Comparison of ENCODE assay signal across 8 mouse cellular contexts in the genomic region with DNA sequence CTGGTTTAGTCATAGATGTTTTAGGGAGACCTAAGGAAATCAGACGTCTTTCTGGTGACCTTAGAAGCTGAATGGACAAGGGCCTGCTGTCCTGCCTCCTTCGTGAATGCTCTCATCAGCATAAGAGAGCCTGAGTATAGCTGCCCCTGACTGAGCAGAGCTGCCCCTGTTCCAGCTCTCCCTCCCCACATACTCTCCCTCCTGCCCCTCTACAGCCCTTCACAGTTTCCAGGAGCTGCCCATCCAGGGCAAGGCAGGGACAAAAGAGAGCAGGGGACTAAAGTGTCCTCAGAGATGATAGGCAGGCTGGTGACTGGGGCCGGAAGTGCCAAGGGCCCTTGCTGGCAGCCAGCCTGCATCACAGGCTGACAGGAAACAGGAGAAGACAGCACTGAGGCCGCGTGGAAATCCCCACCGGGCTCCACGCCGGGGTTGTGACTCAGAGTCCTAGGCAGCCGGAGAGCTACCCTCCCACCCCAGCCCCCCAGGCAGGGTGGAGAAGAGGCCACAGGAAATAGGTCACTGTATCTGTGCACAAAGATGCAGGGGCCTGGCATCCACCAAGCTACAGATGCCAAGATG. TPM values are rescaled to one million over a fixed set of nuclear protein-coding genes. Genes with fewer than 3 reads are reported as not detected.
DNase-seq lines count a peak whose midpoint lies in the region; ATAC-seq lines count a peak whose summit lies in the region.

No protein-coding gene starts in this region.

- H3K9me3 ChIP-seq in hindbrain, embryonic 13.5 days, result no peaks in the 10 kb centered on the region
- H3K9me3 ChIP-seq in hindbrain, embryonic 14.5 days (ENCODE audit: control insufficient read depth, low read length), result no peaks in the 10 kb centered on the region
- H3K9me3 ChIP-seq in forebrain, embryonic 14.5 days (replicated peaks; ENCODE audit: control insufficient read depth, low read length), result no peaks in the 10 kb centered on the region

- H3K9ac ChIP-seq in hindbrain, embryonic 13.5 days, result no peak overlapping the region
- H3K9ac ChIP-seq in hindbrain, embryonic 14.5 days, result no peak overlapping the region
- peak overlapping the region; percentile 35 for H3K9ac ChIP-seq in forebrain, embryonic 14.5 days (ENCODE audit: low read length)

- no peak overlapping the region for H3K4me3 ChIP-seq in hindbrain, embryonic 13.5 days
- no peak overlapping the region for H3K4me3 ChIP-seq in hindbrain, embryonic 14.5 days (replicated peaks; ENCODE audit: low read length)
- no peak overlapping the region for H3K4me3 ChIP-seq in forebrain, embryonic 14.5 days (ENCODE audit: low read depth, low read length)

- no peaks in the 10 kb centered on the region for H3K36me3 ChIP-seq in hindbrain, embryonic 13.5 days
- H3K36me3 ChIP-seq in hindbrain, embryonic 14.5 days (replicated peaks; ENCODE audit: control insufficient read depth, insufficient read depth), result no peaks in the 10 kb centered on the region
- H3K36me3 ChIP-seq in forebrain, embryonic 14.5 days (ENCODE audit: control insufficient read depth, insufficient read depth, low read length), result no peaks in the 10 kb centered on the region

- no peak for DNase-seq in hindbrain, embryonic 14.5 days (ENCODE audit: low spot score)
- peak; percentile 82 for DNase-seq in adrenal gland, postnatal 25 days
- no peak for DNase-seq in forebrain, embryonic 14.5 days (ENCODE audit: low spot score)
- peak; percentile 64 to 73 for DNase-seq in heart, postnatal 36 days
- peak; percentile 24 for DNase-seq in liver
- peak; percentile 54 to 86 for DNase-seq in monocyte, adult 2 months (ENCODE audit: low read depth in 1 of 2, low spot score in 2 of 2)
- DNase-seq in thymus, postnatal 0 days (ENCODE audit: low spot score), result peak; percentile 79

- H3K4me2 ChIP-seq in hindbrain, embryonic 13.5 days, result no peak overlapping the region
- H3K4me2 ChIP-seq in hindbrain, embryonic 14.5 days (replicated peaks), result no peak overlapping the region
- no peak overlapping the region for H3K4me2 ChIP-seq in forebrain, embryonic 14.5 days (ENCODE audit: low read length)

- intact Hi-C loops in heart, postnatal 36 days (cut with DNase I), result loop anchor here (2.0 to 5.0 kb wide), 3 partner anchors 37 to 54 kb away; a partner anchor contains a TSS

- 32% methylated on average over 9 of the region's 9 CpGs for WGBS in hindbrain, embryonic 13.5 days
- whole genome bisulfite sequencing in hindbrain, embryonic 14.5 days, result 18% methylated on average over 9 of the region's 9 CpGs
- WGBS in forebrain, embryonic 14.5 days, result 39% methylated on average over 9 of the region's 9 CpGs

- H3K27me3 ChIP-seq in hindbrain, embryonic 13.5 days, result no peaks in the 10 kb centered on the region
- H3K27me3 ChIP-seq in hindbrain, embryonic 14.5 days (ENCODE audit: control insufficient read depth, insufficient read depth, low read length), result no peaks in the 10 kb centered on the region
- no peaks in the 10 kb centered on the region for H3K27me3 ChIP-seq in forebrain, embryonic 14.5 days (replicated peaks; ENCODE audit: control insufficient read depth, insufficient read depth, low read length)

- peak overlapping the region; percentile 3; the same call in 1 of the 2 replicates for H3K27ac ChIP-seq in hindbrain, embryonic 13.5 days
- H3K27ac ChIP-seq in hindbrain, embryonic 14.5 days, result no peak overlapping the region
- H3K27ac ChIP-seq in forebrain, embryonic 14.5 days (ENCODE audit: low read depth, low read length), result no peak overlapping the region

- ATAC-seq in hindbrain, embryonic 13.5 days (ENCODE audit: low FRiP score), result no peak
- ATAC-seq in hindbrain, embryonic 14.5 days (ENCODE audit: low FRiP score), result no peak; the same call in 1 of the 2 replicates
- no peak for ATAC-seq in forebrain, embryonic 14.5 days

- H3K4me1 ChIP-seq in hindbrain, embryonic 13.5 days (replicated peaks), result peaks cover 26% of the 10 kb centered on the region
- peaks cover 16% of the 10 kb centered on the region for H3K4me1 ChIP-seq in hindbrain, embryonic 14.5 days (replicated peaks; ENCODE audit: control insufficient read depth, insufficient read depth, low read length)
- peaks cover 3% of the 10 kb centered on the region; the same call in 1 of the 2 replicates for H3K4me1 ChIP-seq in forebrain, embryonic 14.5 days (ENCODE audit: control insufficient read depth, insufficient read depth, low read length)

RNA-seq across cellular contexts. Expression of a gene that starts 51.6 kb away (rescaled TPM):
- 11.9 and 12.0 TPM in 2 replicates for polyA plus RNA-seq in hindbrain, embryonic 13.5 days (2015; fragmentation: Nextera tagmentation; extraction: Ambion mirVana)
- 7.3 and 9.0 TPM in 2 replicates for polyA plus RNA-seq in hindbrain, embryonic 14.5 days (2014; fragmentation: Nextera tagmentation; extraction: Ambion mirVana)
- 36.2 and 46.0 TPM in 2 replicates for total RNA-seq in adrenal gland, postnatal 25 days (2021)
- polyA plus RNA-seq in forebrain, embryonic 14.5 days (2014; fragmentation: Nextera tagmentation; extraction: Ambion mirVana), result 5.1 and 5.4 TPM in 2 replicates
- total RNA-seq in heart, postnatal 36 days (2021), result 10 to 100 TPM; 12.5 to 13.2 TPM
- polyA plus RNA-seq in thymus, postnatal 0 days (2015; fragmentation: Nextera tagmentation; extraction: Ambion mirVana), result 18.5 and 21.1 TPM in 2 replicates

Comparison
In these comparisons a context has a peak if more than half of its experiments do, and no peak if none do; other contexts are left out.
1. DNase-seq: peak in adrenal gland, postnatal 25 days (single experiment), heart, postnatal 36 days (2 of 2), liver (single experiment), monocyte, adult 2 months (2 of 2) and thymus, postnatal 0 days (single experiment); none in hindbrain, embryonic 14.5 days (single experiment) and forebrain, embryonic 14.5 days (single experiment).